Mouse (Mus musculus) C2C12 (cell line): ENCODE measurements around the gene Slco3a1.

Source experiments
- CEBPB ChIP-seq: IDR thresholded peaks from one replicate; pipeline ENCODE4 v1.6.1; 2011; ENCODE audit warnings: low read depth, mild to moderate bottlenecking, control low read depth, moderate library complexity
- CTCF ChIP-seq: IDR thresholded peaks from one replicate; pipeline ENCODE4 v1.5.1; 2011; ENCODE audit not compliant: control insufficient read depth, insufficient read depth, insufficient read length
- MYOD1 ChIP-seq: IDR thresholded peaks from one replicate; pipeline ENCODE4 v1.6.1; 2011; ENCODE audit warnings: low read depth; ENCODE audit not compliant: control insufficient read depth, insufficient read length
- MYOG ChIP-seq: IDR thresholded peaks from one replicate; pipeline ENCODE4 v1.6.1; 2011; ENCODE audit not compliant: control insufficient read depth, insufficient read length; ENCODE audit errors: extremely low read depth
- USF1 ChIP-seq: IDR thresholded peaks from one replicate; pipeline ENCODE4 v1.6.1; 2011; ENCODE audit warnings: low read depth, mild to moderate bottlenecking, control low read depth, moderate library complexity

DNA sequence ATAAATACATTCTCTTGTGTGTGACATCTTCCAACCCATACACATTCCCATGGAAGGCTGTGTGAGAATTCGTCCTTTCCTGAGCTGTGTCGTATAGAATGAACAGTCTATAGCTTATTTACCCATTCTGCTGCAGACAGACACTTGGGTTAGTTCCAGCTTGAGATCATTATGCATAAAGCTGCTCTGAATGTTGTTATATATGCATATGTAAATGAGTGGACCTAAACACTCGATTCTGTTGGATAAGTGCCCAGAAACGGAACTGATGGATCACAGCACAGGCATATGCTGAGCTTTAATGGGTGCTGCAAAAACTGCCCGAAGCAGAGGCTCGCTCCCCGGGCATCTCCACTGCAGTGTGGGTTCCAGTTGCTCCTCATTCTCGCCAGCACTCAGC lies 229.5 kb downstream of the Slco3a1 start:
- TF ChIP-seq CTCF: no peak
- no peak for TF ChIP-seq USF1
- TF ChIP-seq MYOD1: no peak
- no peak for TF ChIP-seq MYOG
- no peak for TF ChIP-seq CEBPB
